Mouse (Mus musculus) liver, adult 2 months (tissue): ENCODE measurements at regions not wholly inside any gene's neighbourhood (a gene's known extent, or its start where the extent isn't known, plus 50 kb on each side); places are given as distances from the start of the nearest gene placed in this dataset.

Experiments
- CTCF ChIP-seq: fragments of 200-500 bp; IDR thresholded peaks from 2 replicates; pipeline ENCODE4 v1.5.1; 2011; ENCODE audit warnings: low read depth, low read length, control low read depth
- POLR2A ChIP-seq: fragments of 200-500 bp; IDR thresholded peaks from 2 replicates; pipeline ENCODE4 v1.6.1; 2011; ENCODE audit warnings: low read length, control low read depth; ENCODE audit not compliant: insufficient read depth; ENCODE audit errors: extremely low read depth

- no peak for TF ChIP-seq CTCF
- no peak for TF ChIP-seq POLR2A
Measured at GRCm38 (mm10) chr4:52726203-52726602, 88.2 kb upstream of the Olfr275 start.
